Mouse (Mus musculus): ENCODE data around the gene Glod4. TPM values are rescaled to one million over a fixed set of nuclear protein-coding genes. Genes with fewer than 3 reads are reported as not detected.

Gene Glod4
- polyA plus RNA-seq, 1 experiment, result 2.9 TPM

GRCm38 (mm10) chr11:76080293-76080692 lies 163.2 kb downstream of the Glod4 start:
- no peaks in the 10 kb centered on the region for H3K27me3 ChIP-seq (ENCODE audit: control insufficient read depth, insufficient read depth, low read length)
- H3K4me3 ChIP-seq (ENCODE audit: extremely low read depth, insufficient read depth, insufficient read length), result no peak overlapping the region
- H3K27ac ChIP-seq (ENCODE audit: insufficient read depth, low read length), result no peak overlapping the region
- H3K4me1 ChIP-seq (ENCODE audit: control insufficient read depth, insufficient read depth, insufficient read length), result no peaks in the 10 kb centered on the region
- TF ChIP-seq POLR2A (IDR thresholded peaks at IDR 0.05; ENCODE audit: low read depth, low read length) (no peak), CTCF (IDR thresholded peaks at IDR 0.05; ENCODE audit: extremely low read depth, insufficient read depth, insufficient read length, insufficient replicate concordance) (no peak)
- DNase-seq (ENCODE audit: low read depth in 1 of 2, low spot score in 2 of 2), result no peak
- WGBS, result 63% methylated on average over 2 of the region's 2 CpGs
- peaks cover 20% of the 10 kb centered on the region for H3K36me3 ChIP-seq (ENCODE audit: control insufficient read depth, insufficient read depth, low read length)

- Histone ChIP-seq H3K27ac (ENCODE audit: insufficient read depth, low read length) (no peak overlapping the region), H3K4me1 (ENCODE audit: control insufficient read depth, insufficient read depth, insufficient read length) (no peaks in the 10 kb centered on the region), H3K36me3 (ENCODE audit: control insufficient read depth, insufficient read depth, low read length) (peaks cover 19% of the 10 kb centered on the region), H3K27me3 (ENCODE audit: control insufficient read depth, insufficient read depth, low read length) (no peaks in the 10 kb centered on the region), H3K4me3 (ENCODE audit: extremely low read depth, insufficient read depth, insufficient read length) (no peak overlapping the region)
- no peak for DNase-seq (ENCODE audit: low read depth in 1 of 2, low spot score in 2 of 2)
- WGBS, result 95% methylated on average over 6 of the region's 6 CpGs
- TF ChIP-seq CTCF (IDR thresholded peaks at IDR 0.05; ENCODE audit: extremely low read depth, insufficient read depth, insufficient read length, insufficient replicate concordance), result no peak
- no peak for TF ChIP-seq POLR2A (IDR thresholded peaks at IDR 0.05; ENCODE audit: low read depth, low read length)
These were observed 166.2 kb downstream of the Glod4 start for GRCm38 (mm10) chr11:76077341-76077740.

- H3K36me3 ChIP-seq (ENCODE audit: control insufficient read depth, insufficient read depth, low read length), result peaks cover 6% of the 10 kb centered on the region; the same call in 1 of the 2 replicates
- TF ChIP-seq CTCF (IDR thresholded peaks at IDR 0.05; ENCODE audit: extremely low read depth, insufficient read depth, insufficient read length, insufficient replicate concordance) (no peak), POLR2A (IDR thresholded peaks at IDR 0.05; ENCODE audit: low read depth, low read length) (no peak)
- WGBS, result 75% methylated on average over 11 of the region's 11 CpGs
These were observed 169.0 kb downstream of the Glod4 start for GRCm38 (mm10) chr11:76074296-76075093.

More at GRCm38 (mm10) chr11:76074296-76075093, 169.0 kb downstream of the Glod4 start:
- Histone ChIP-seq H3K4me1 (ENCODE audit: control insufficient read depth, insufficient read depth, insufficient read length) (no peaks in the 10 kb centered on the region), H3K27me3 (ENCODE audit: control insufficient read depth, insufficient read depth, low read length) (no peaks in the 10 kb centered on the region), H3K4me3 (ENCODE audit: extremely low read depth, insufficient read depth, insufficient read length) (no peak overlapping the region), H3K27ac (ENCODE audit: insufficient read depth, low read length) (no peak overlapping the region)
- no peak for DNase-seq (ENCODE audit: low read depth in 1 of 2, low spot score in 2 of 2)

Other genes with a start within 250 kb of the Glod4 start
- gene 1700016K19Rik, start 243.8 kb downstream of the Glod4 start, polyA plus RNA-seq (2012; rRNA removed), result 0.08 and 0.22 TPM in 2 replicates
- gene Rflnb, start 215.9 kb downstream of the Glod4 start, polyA plus RNA-seq (2012; rRNA removed), result 11.5 and 15.5 TPM in 2 replicates
- gene Vps53, start 64.1 kb downstream of the Glod4 start, polyA plus RNA-seq (2012; rRNA removed), result 12.4 and 14.0 TPM in 2 replicates
- 3.5 and 5.3 TPM in 2 replicates for gene Fam57a, start 64.1 kb downstream of the Glod4 start, polyA plus RNA-seq (2012; rRNA removed)
- not detected in 2 replicates for gene Dbil5, start 26.1 kb downstream of the Glod4 start, polyA plus RNA-seq (2012; rRNA removed)
- 5.0 and 6.2 TPM in 2 replicates for gene Gemin4, start 26.1 kb downstream of the Glod4 start, polyA plus RNA-seq (2012; rRNA removed)
- gene Mrm3, start within 50 bp of the Glod4 start, polyA plus RNA-seq (2012; rRNA removed), result 2.7 and 3.6 TPM in 2 replicates
- 6.9 and 8.8 TPM in 2 replicates for gene Nxn, start 155.4 kb upstream of the Glod4 start, polyA plus RNA-seq (2012; rRNA removed)
- 7.5 and 10.0 TPM in 2 replicates for gene Timm22, start 163.2 kb upstream of the Glod4 start, polyA plus RNA-seq (2012; rRNA removed)

Measured in spleen, adult 2 months (tissue).